Mouse (Mus musculus) brain, embryonic 14.5 days (tissue): ENCODE measurements at regions not wholly inside any gene's neighbourhood (a gene's known extent, or its start where the extent isn't known, plus 50 kb on each side); places are given as distances from the start of the nearest gene placed in this dataset.

Experiments
- CTCF ChIP-seq: fragments of 200-500 bp; IDR thresholded peaks from 2 replicates; pipeline ENCODE4 v1.5.1; 2012; ENCODE audit warnings: inconsistent platforms, mild to moderate bottlenecking, moderate library complexity, borderline replicate concordance; ENCODE audit not compliant: insufficient read depth, insufficient read length; ENCODE audit errors: extremely low read depth
- POLR2A ChIP-seq: fragments of 200-500 bp; IDR thresholded peaks from 2 replicates; pipeline ENCODE4 v1.6.1; 2012; ENCODE audit warnings: mild to moderate bottlenecking, inconsistent platforms, borderline replicate concordance; ENCODE audit not compliant: poor library complexity, insufficient read depth, insufficient read length, severe bottlenecking; ENCODE audit errors: extremely low read depth

DNA sequence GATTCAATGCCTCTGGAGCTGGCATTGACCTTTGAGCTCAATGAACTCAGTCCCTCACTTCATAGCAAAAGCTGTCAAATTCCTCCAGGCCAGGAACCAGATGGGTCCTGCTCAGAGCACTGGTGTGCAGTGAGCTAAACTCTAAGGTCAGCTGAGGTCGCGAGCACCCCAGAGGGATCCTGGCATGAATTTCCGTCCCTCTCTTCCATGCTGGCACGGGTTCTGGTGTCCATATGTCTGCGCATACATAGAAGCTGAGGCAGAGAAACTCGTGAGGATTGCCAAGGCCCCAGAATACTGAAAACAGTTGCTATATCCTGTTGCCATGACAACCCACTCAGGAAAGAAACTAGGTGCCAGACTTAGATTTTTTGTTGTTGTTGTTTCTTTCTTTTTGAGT lies 219.0 kb upstream of the Arpp21 start:
- TF ChIP-seq CTCF, result no peak
- no peak for TF ChIP-seq POLR2A
